Mouse (Mus musculus) left cerebral cortex, adult 2 months (tissue): Measurements from ENCODE around the gene Palm2. TPM values are rescaled to one million over a fixed set of nuclear protein-coding genes. Genes with fewer than 3 reads are reported as not detected.

ENCODE experiments used
- DNase-seq, 2 experiments: peaks; one replicate each; pipeline ENCODE4 v3.0.0; 2021 to 2022; ENCODE audit warnings: low spot score in 2 of 2, mixed read lengths in 1 of 2; ENCODE audit errors: extremely low spot score in 1 of 2
- H3K27ac ChIP-seq: fragments of 200-600 bp; 2 replicates; pipeline ENCODE4 v1.8.1; 2022
- H3K4me3 ChIP-seq: fragments of 200-600 bp; 2 replicates; pipeline ENCODE4 v1.8.1; 2022
- CTCF ChIP-seq: fragments of 200-600 bp; IDR thresholded peaks from 2 replicates; pipeline ENCODE4 v1.8.1; 2022; ENCODE audit warnings: antibody characterized with exemption, mild to moderate bottlenecking, moderate library complexity
- intact Hi-C: fragments of 180-260 bp; cut with DNase I; formaldehyde crosslinking; loops from one replicate; pipeline ENCODE4 v1.15.1; 2025
- total RNA-seq, 2 experiments: library from RNA; stranded (reverse); gene quantifications; 2 replicates each; pipeline ENCODE4 v1.2.3; 2021

The Palm2 gene
- total RNA-seq, 2 experiments from 2014 or later = 60.4 to 64.3 TPM

GRCm38 (mm10) chr4:57606258-57606657 lies 172.2 kb downstream of the Palm2 start:
- no peak overlapping the region for H3K27ac ChIP-seq
- intact Hi-C loops = loop anchor here (2.0 to 5.0 kb wide), 2 partner anchors 37 to 144 kb away; partner anchors contain the start of gene Pakap
- no peak for TF ChIP-seq CTCF
- no peak overlapping the region for H3K4me3 ChIP-seq
- no peak for DNase-seq

- intact Hi-C loops = loop anchor here (1.0 to 5.0 kb wide), 3 partner anchors 39 to 237 kb away; partner anchors contain the start of gene Pakap
- no peak overlapping the region for H3K27ac ChIP-seq
- TF ChIP-seq CTCF = peak; percentile 73
- DNase-seq = peak; percentile 84 to 91
- H3K4me3 ChIP-seq = peak overlapping the region; percentile 40
Observed at GRCm38 (mm10) chr4:57607247-57607942, 173.3 kb downstream of the Palm2 start.

- TF ChIP-seq CTCF = no peak
- no peak overlapping the region for H3K4me3 ChIP-seq
- no peak overlapping the region for H3K27ac ChIP-seq
- no peak for DNase-seq
- intact Hi-C loops = no loop called here
Observed at GRCm38 (mm10) chr4:57611303-57612077, 177.4 kb downstream of the Palm2 start.

GRCm38 (mm10) chr4:57612716-57613115 lies 178.7 kb downstream of the Palm2 start:
- no peak for TF ChIP-seq CTCF
- no peak overlapping the region for H3K27ac ChIP-seq
- no peak for DNase-seq
- H3K4me3 ChIP-seq = no peak overlapping the region
- intact Hi-C loops = no loop called here

GRCm38 (mm10) chr4:57614686-57615085 lies 180.6 kb downstream of the Palm2 start:
- no peak for TF ChIP-seq CTCF
- Histone ChIP-seq H3K4me3 (no peak overlapping the region), H3K27ac (no peak overlapping the region)
- no peak for DNase-seq
- intact Hi-C loops = no loop called here

GRCm38 (mm10) chr4:57618743-57619142 lies 184.7 kb downstream of the Palm2 start:
- DNase-seq = no peak
- no peak for TF ChIP-seq CTCF
- intact Hi-C loops = no loop called here
- Histone ChIP-seq H3K27ac (no peak overlapping the region), H3K4me3 (no peak overlapping the region)

- H3K27ac ChIP-seq = peak overlapping the region; percentile 59
- H3K4me3 ChIP-seq = no peak overlapping the region
- intact Hi-C loops = no loop called here
- TF ChIP-seq CTCF = no peak
- DNase-seq = peak in 1 of 2 experiments; percentile 18
Observed at GRCm38 (mm10) chr4:57622816-57623215, 188.8 kb downstream of the Palm2 start.

GRCm38 (mm10) chr4:57624819-57625218 lies 190.8 kb downstream of the Palm2 start:
- no peak overlapping the region for H3K27ac ChIP-seq
- intact Hi-C loops = no loop called here
- H3K4me3 ChIP-seq = no peak overlapping the region
- no peak for DNase-seq
- TF ChIP-seq CTCF = no peak

- DNase-seq = no peak
- intact Hi-C loops = no loop called here
- Histone ChIP-seq H3K4me3 (no peak overlapping the region), H3K27ac (no peak overlapping the region)
- no peak for TF ChIP-seq CTCF
Observed at GRCm38 (mm10) chr4:57625306-57625705, 191.3 kb downstream of the Palm2 start.

GRCm38 (mm10) chr4:57625756-57626155 lies 191.7 kb downstream of the Palm2 start:
- H3K4me3 ChIP-seq = no peak overlapping the region
- no peak for TF ChIP-seq CTCF
- intact Hi-C loops = no loop called here
- no peak for DNase-seq
- no peak overlapping the region for H3K27ac ChIP-seq

- DNase-seq = no peak
- intact Hi-C loops = no loop called here
- TF ChIP-seq CTCF = no peak
- Histone ChIP-seq H3K27ac (no peak overlapping the region), H3K4me3 (no peak overlapping the region)
Observed at GRCm38 (mm10) chr4:57626921-57627320, 192.9 kb downstream of the Palm2 start.

GRCm38 (mm10) chr4:57632386-57632785 lies 198.3 kb downstream of the Palm2 start:
- no peak overlapping the region for H3K4me3 ChIP-seq
- no peak for TF ChIP-seq CTCF
- intact Hi-C loops = no loop called here
- H3K27ac ChIP-seq = peak overlapping the region; percentile 60
- DNase-seq = no peak

- intact Hi-C loops = no loop called here
- DNase-seq = peak in 1 of 2 experiments; percentile 25
- no peak overlapping the region for H3K4me3 ChIP-seq
- no peak for TF ChIP-seq CTCF
- H3K27ac ChIP-seq = peak overlapping the region; percentile 60
Observed at GRCm38 (mm10) chr4:57633052-57633451, 199.0 kb downstream of the Palm2 start.
